Mouse (Mus musculus): Measurements from ENCODE around the gene Tmed5. TPM values are rescaled to one million over a fixed set of nuclear protein-coding genes. Genes with fewer than 3 reads are reported as not detected.

Gene Tmed5
- total RNA-seq, 2 experiments from 2014 or later, result 73.0 to 74.1 TPM

DNA sequence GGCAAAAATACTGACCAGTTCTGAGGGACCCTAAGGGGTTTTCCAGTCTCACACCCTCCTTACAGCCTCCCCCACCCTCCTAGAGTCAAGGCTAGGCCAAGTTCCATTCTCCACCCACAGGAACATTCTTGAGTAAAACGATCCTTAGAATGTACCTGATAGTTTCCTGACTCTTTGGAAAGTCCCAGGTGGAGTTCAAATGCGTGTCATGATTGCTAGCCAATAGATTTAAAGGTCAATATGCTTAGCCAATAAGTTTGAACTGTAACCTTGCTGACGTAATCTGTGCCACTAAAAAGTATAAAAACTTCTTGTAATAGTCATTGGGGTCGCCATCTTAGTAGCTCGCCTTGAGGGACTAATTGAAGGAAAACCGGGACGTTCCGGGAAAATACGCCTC is 72.0 kb downstream of the Tmed5 start:
- no peak for DNase-seq (ENCODE audit: low spot score in 2 of 2)

Other genes starting within 250 kb of the Tmed5 start
- 10 to 100 TPM; 57.0 to 65.2 TPM for gene Rpl5, start 232.1 kb downstream of the Tmed5 start, total RNA-seq (2021)
- 1 to 10 TPM; 3.7 to 5.2 TPM for gene Fam69a, start 145.5 kb downstream of the Tmed5 start, total RNA-seq (2021)
- gene Mtf2, start 66.9 kb downstream of the Tmed5 start, total RNA-seq (2021), result 10 to 100 TPM; 16.4 to 27.0 TPM
- gene Ccdc18, start 255 bp upstream of the Tmed5 start, total RNA-seq (2021), result under 1 TPM; 0.45 to 0.63 TPM
- gene Dr1, start 136.3 kb upstream of the Tmed5 start, total RNA-seq (2021), result 10 to 100 TPM; 30.1 to 33.7 TPM
- gene Pigg, start 180.0 kb upstream of the Tmed5 start, total RNA-seq (2021), result 10 to 100 TPM; 11.4 to 14.6 TPM
- gene Gm42517, start 235.3 kb upstream of the Tmed5 start, total RNA-seq (2021), result 1 to 10 TPM; 2.5 to 2.6 TPM

All from adrenal gland, adult 18-20 months (tissue).